Mouse (Mus musculus): Measurements from ENCODE around the gene Zfp953. TPM values are rescaled to one million over a fixed set of nuclear protein-coding genes. Genes with fewer than 3 reads are reported as not detected.
"Not testable (repeated sequence)": the region's sequence is repeated elsewhere in the genome, so short reads cannot be mapped to it uniquely, and the experiment has no call there.

Gene Zfp953
- polyA plus RNA-seq (2011; ENCODE audit: insufficient read depth, insufficient read length, low read depth, missing spikeins): 3.8 and 4.5 TPM in 2 replicates

DNA sequence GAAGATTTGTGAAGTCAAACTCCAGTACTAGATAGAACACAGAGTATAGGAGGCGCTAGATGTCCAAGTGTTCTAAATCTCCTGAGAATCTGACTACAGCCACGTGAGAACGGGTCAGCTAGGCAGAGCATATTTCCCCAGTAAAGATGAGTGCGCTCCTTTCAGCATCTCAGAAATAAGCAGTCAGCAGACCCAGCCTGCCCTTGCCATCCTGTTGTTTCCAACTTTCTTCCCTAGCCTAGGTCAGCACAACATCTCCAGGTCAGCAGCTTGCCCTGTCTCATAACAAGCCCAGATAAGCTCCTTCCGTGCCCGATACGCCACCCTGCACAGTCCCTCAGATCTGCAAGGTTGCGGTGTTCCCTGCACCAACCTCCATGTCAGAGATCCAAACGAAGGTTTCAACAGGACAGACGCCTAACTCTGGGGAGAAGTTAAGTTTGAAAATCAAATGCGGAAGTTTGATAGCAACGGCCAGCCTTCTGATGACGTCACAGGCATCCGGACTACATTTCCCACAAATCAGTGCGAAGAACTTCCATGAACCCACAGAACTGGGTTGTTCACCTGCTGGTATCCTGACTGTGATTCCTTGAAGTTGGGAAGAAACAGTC is at the start of gene Zfp953, which contains the start of gene Gm28044:
Gene Zfp953, minus strand, starts transcription at position 475 of the 614 bp plus-strand sequence.
Gene Gm28044, minus strand, starts transcription at position 406 of the 614 bp plus-strand sequence.
- peak within 1 kb of the TSS; percentile 77 for H3K9ac ChIP-seq (ENCODE audit: low read depth, poor library complexity, severe bottlenecking)
- H3K4me3 ChIP-seq (ENCODE audit: low read depth, low read length): peak within 1 kb of the TSS; percentile 100
- peaks cover 2% of the 10 kb centered on the region for H3K4me1 ChIP-seq (ENCODE audit: control insufficient read depth, insufficient read depth, low read length)
- no peak for TF ChIP-seq CTCF (IDR thresholded peaks at IDR 0.05; ENCODE audit: low read depth, low read length)
- no peak for TF ChIP-seq EP300 (IDR thresholded peaks at IDR 0.05; ENCODE audit: insufficient read depth, low read depth, low read length)
- no peak for TF ChIP-seq POLR2A (IDR thresholded peaks at IDR 0.05; ENCODE audit: insufficient read depth, low read length)
- no peaks in the 10 kb centered on the region for H3K36me3 ChIP-seq (ENCODE audit: control insufficient read depth, insufficient read depth, low read length, poor library complexity, severe bottlenecking)
- peak within 1 kb of the TSS; percentile 4; the same call in 1 of the 2 replicates for H3K27ac ChIP-seq (ENCODE audit: insufficient read depth, low read length)
- no peaks in the 10 kb centered on the region for H3K9me3 ChIP-seq (replicated peaks; ENCODE audit: control insufficient read depth, insufficient read depth, low read length, poor library complexity, severe bottlenecking)
- H3K27me3 ChIP-seq (ENCODE audit: control insufficient read depth, insufficient read depth, low read length, poor library complexity, severe bottlenecking): no peaks in the 10 kb centered on the region

- not testable (repeated sequence) for H3K36me3 ChIP-seq (ENCODE audit: control insufficient read depth, insufficient read depth, low read length, poor library complexity, severe bottlenecking); H3K4me1 ChIP-seq (ENCODE audit: control insufficient read depth, insufficient read depth, low read length); H3K9me3 ChIP-seq (replicated peaks; ENCODE audit: control insufficient read depth, insufficient read depth, low read length, poor library complexity, severe bottlenecking); H3K27ac ChIP-seq (ENCODE audit: insufficient read depth, low read length); H3K27me3 ChIP-seq (ENCODE audit: control insufficient read depth, insufficient read depth, low read length, poor library complexity, severe bottlenecking)
- Histone ChIP-seq H3K9ac (ENCODE audit: low read depth, poor library complexity, severe bottlenecking) (peak within 1 kb of the TSS; percentile 56), H3K4me3 (ENCODE audit: low read depth, low read length) (peak within 1 kb of the TSS; percentile 98)
Observed at GRCm38 (mm10) chr13:67399183-67399903, 38.9 kb upstream of the Zfp953 start, which contains the start of gene Zfp429. Gene Zfp429 (minus strand): TSS chr13:67399819.

DNA sequence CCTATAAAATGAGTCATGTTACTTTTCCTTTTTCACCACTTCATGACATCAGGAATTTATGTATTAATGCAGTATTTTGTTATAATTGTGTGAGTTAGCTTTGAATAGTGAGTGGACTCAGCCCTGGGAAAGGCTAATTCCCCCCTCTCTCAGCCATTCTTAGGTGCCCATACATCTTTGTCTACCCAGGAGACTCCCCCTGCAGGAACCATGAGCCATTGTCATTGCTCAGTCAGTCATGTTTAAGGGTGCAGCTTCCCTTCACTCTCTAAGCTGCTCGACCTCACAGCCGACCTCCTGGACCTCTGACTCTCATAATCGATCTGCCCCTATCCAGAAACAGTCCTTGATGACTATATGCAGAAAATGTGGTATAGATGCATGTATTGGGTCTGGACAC is 15.8 kb upstream of the Zfp953 start:
- H3K27me3 ChIP-seq (ENCODE audit: control insufficient read depth, insufficient read depth, low read length, poor library complexity, severe bottlenecking); H3K4me1 ChIP-seq (ENCODE audit: control insufficient read depth, insufficient read depth, low read length); H3K27ac ChIP-seq (ENCODE audit: insufficient read depth, low read length); H3K9ac ChIP-seq (ENCODE audit: low read depth, poor library complexity, severe bottlenecking); H3K9me3 ChIP-seq (replicated peaks; ENCODE audit: control insufficient read depth, insufficient read depth, low read length, poor library complexity, severe bottlenecking); H3K4me3 ChIP-seq (ENCODE audit: low read depth, low read length); H3K36me3 ChIP-seq (ENCODE audit: control insufficient read depth, insufficient read depth, low read length, poor library complexity, severe bottlenecking): not testable (repeated sequence)

DNA sequence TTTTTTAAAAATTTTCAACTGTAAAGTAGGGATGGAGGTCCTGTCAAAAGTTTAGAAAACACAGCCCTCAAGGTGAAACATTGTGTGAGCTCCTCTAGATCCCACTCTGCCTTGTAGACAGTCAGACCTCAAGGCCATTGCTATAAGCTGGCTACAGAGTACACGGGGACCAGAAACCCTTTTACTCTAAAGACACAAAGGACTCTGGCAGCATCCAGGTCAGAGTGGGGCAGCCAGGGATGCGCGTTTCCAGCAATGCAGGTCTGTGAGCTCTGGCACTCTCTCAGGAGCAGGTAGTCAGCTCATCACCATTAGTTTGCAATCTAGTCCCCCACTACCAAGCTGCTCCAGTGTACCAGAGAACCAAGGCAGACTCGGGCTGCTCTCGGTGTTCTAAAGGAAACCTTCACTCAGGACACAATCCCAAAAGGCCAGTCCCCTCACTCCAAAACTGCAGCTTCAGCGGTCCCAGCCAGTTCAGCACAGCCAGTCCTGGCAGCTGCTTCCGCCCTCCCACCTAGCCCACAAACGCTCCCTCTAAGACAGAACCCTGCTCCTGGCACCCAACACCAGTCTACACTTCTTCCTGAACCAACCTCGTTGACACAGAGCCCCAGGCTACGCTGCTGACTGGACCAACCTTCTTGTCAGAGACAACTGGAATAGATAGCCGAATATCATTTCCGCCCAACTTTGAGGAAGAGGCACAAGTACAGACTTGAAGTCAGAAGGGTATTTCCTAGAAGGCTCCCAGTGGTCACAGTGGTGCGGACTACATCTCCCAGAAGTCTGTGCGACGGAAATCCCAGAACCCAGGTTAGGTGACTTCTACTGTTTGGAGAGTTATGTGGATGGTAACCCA is 14.9 kb upstream of the Zfp953 start, which contains the start of the genes Gm28041 and Zfp456:
Gene Gm28041, minus strand, starts transcription at position 684 of the 862 bp plus-strand sequence.
Gene Zfp456, minus strand, starts transcription at position 761 of the 862 bp plus-strand sequence.
- not testable (repeated sequence) for H3K27ac ChIP-seq (ENCODE audit: insufficient read depth, low read length); H3K9me3 ChIP-seq (replicated peaks; ENCODE audit: control insufficient read depth, insufficient read depth, low read length, poor library complexity, severe bottlenecking); H3K27me3 ChIP-seq (ENCODE audit: control insufficient read depth, insufficient read depth, low read length, poor library complexity, severe bottlenecking); H3K36me3 ChIP-seq (ENCODE audit: control insufficient read depth, insufficient read depth, low read length, poor library complexity, severe bottlenecking); H3K4me1 ChIP-seq (ENCODE audit: control insufficient read depth, insufficient read depth, low read length)
- Histone ChIP-seq H3K9ac (ENCODE audit: low read depth, poor library complexity, severe bottlenecking) (peak within 1 kb of the TSS; percentile 56), H3K4me3 (ENCODE audit: low read depth, low read length) (peak within 1 kb of the TSS; percentile 99)

GRCm38 (mm10) chr13:67351854-67352253 is 8.6 kb downstream of the Zfp953 start:
- no peak overlapping the region for H3K9ac ChIP-seq (ENCODE audit: low read depth, poor library complexity, severe bottlenecking)
- H3K36me3 ChIP-seq (ENCODE audit: control insufficient read depth, insufficient read depth, low read length, poor library complexity, severe bottlenecking): no peaks in the 10 kb centered on the region
- no peaks in the 10 kb centered on the region for H3K27me3 ChIP-seq (ENCODE audit: control insufficient read depth, insufficient read depth, low read length, poor library complexity, severe bottlenecking)
- H3K9me3 ChIP-seq (replicated peaks; ENCODE audit: control insufficient read depth, insufficient read depth, low read length, poor library complexity, severe bottlenecking): no peaks in the 10 kb centered on the region
- H3K4me1 ChIP-seq (ENCODE audit: control insufficient read depth, insufficient read depth, low read length): no peaks in the 10 kb centered on the region
- no peak overlapping the region for H3K4me3 ChIP-seq (ENCODE audit: low read depth, low read length)
- TF ChIP-seq POLR2A (IDR thresholded peaks at IDR 0.05; ENCODE audit: insufficient read depth, low read length) (no peak), CTCF (IDR thresholded peaks at IDR 0.05; ENCODE audit: low read depth, low read length) (no peak), EP300 (IDR thresholded peaks at IDR 0.05; ENCODE audit: insufficient read depth, low read depth, low read length) (no peak)
- no peak overlapping the region for H3K27ac ChIP-seq (ENCODE audit: insufficient read depth, low read length)

- no peak overlapping the region for H3K9ac ChIP-seq (ENCODE audit: low read depth, poor library complexity, severe bottlenecking)
- no peaks in the 10 kb centered on the region for H3K9me3 ChIP-seq (replicated peaks; ENCODE audit: control insufficient read depth, insufficient read depth, low read length, poor library complexity, severe bottlenecking)
- H3K4me1 ChIP-seq (ENCODE audit: control insufficient read depth, insufficient read depth, low read length): no peaks in the 10 kb centered on the region
- H3K27ac ChIP-seq (ENCODE audit: insufficient read depth, low read length): no peak overlapping the region
- no peaks in the 10 kb centered on the region for H3K27me3 ChIP-seq (ENCODE audit: control insufficient read depth, insufficient read depth, low read length, poor library complexity, severe bottlenecking)
- no peak overlapping the region for H3K4me3 ChIP-seq (ENCODE audit: low read depth, low read length)
- no peaks in the 10 kb centered on the region; the same call in 1 of the 2 replicates for H3K36me3 ChIP-seq (ENCODE audit: control insufficient read depth, insufficient read depth, low read length, poor library complexity, severe bottlenecking)
- no peak for TF ChIP-seq EP300 (IDR thresholded peaks at IDR 0.05; ENCODE audit: insufficient read depth, low read depth, low read length)
- TF ChIP-seq CTCF (IDR thresholded peaks at IDR 0.05; ENCODE audit: low read depth, low read length): no peak
- TF ChIP-seq POLR2A (IDR thresholded peaks at IDR 0.05; ENCODE audit: insufficient read depth, low read length): no peak
Observed at GRCm38 (mm10) chr13:67343422-67343821, 17.0 kb downstream of the Zfp953 start.

Measured in ES-Bruce4 (cell line).